9 mouse cellular contexts compared by ENCODE assay signal in genomic region chr14:75870631-75871030, GRCm38 (mm10). TPM values are rescaled to one million over a fixed set of nuclear protein-coding genes. Genes with fewer than 3 reads are reported as not detected.
DNase-seq lines count a peak whose midpoint lies in the region; ATAC-seq and TF ChIP-seq lines count a peak whose summit lies in the region.
"Had no signal": no experiment of that assay in that cellular context is flagged by ENCODE, and none has a peak within 500 bp of the region (broad histone marks: within the 10 kb centered on the region; RNA-seq: fewer than 3 reads in every experiment).

No protein-coding gene starts in this region.

- H3K36me3 ChIP-seq in forebrain, embryonic 15.5 days, result no peaks in the 10 kb centered on the region
- no peaks in the 10 kb centered on the region for H3K36me3 ChIP-seq in kidney, embryonic 14.5 days (ENCODE audit: control insufficient read depth, insufficient read depth, low read length)
- H3K36me3 ChIP-seq in stomach, embryonic 15.5 days, result no peaks in the 10 kb centered on the region

- peak; percentile 19; the same call in 1 of the 2 replicates for TF ChIP-seq CTCF in bone marrow, adult 2 months (IDR thresholded peaks at IDR 0.05; ENCODE audit: control insufficient read depth, insufficient read depth, low read length)

- H3K4me3 ChIP-seq in bone marrow, adult 2 months (replicated peaks; ENCODE audit: control insufficient read depth, low read depth, low read length), result no peak overlapping the region
- peak overlapping the region; percentile 20; the same call in 1 of the 2 replicates for H3K4me3 ChIP-seq in forebrain, embryonic 15.5 days
- no peak overlapping the region for H3K4me3 ChIP-seq in kidney, embryonic 14.5 days (ENCODE audit: low read length)
- no peak overlapping the region for H3K4me3 ChIP-seq in stomach, embryonic 15.5 days (replicated peaks)
- H3K4me3 ChIP-seq: erythroblast, embryonic 14.5 days had no signal

- H3K27me3 ChIP-seq in forebrain, embryonic 15.5 days, result no peaks in the 10 kb centered on the region
- no peaks in the 10 kb centered on the region for H3K27me3 ChIP-seq in kidney, embryonic 14.5 days (ENCODE audit: control insufficient read depth, insufficient read depth, low read length)
- H3K27me3 ChIP-seq in stomach, embryonic 15.5 days (replicated peaks), result no peaks in the 10 kb centered on the region

- no peaks in the 10 kb centered on the region for H3K4me1 ChIP-seq in bone marrow, adult 2 months (ENCODE audit: control insufficient read depth, insufficient read depth, low read length)
- 0 out of 2 replicates have a peak, but pooled peaks cover 5% of the 10 kb centered on the region for H3K4me1 ChIP-seq in forebrain, embryonic 15.5 days
- no peaks in the 10 kb centered on the region for H3K4me1 ChIP-seq in kidney, embryonic 14.5 days (ENCODE audit: control insufficient read depth, insufficient read depth, low read length)
- H3K4me1 ChIP-seq in stomach, embryonic 15.5 days, result no peaks in the 10 kb centered on the region

- peak overlapping the region; percentile 33 for H3K4me2 ChIP-seq in forebrain, embryonic 15.5 days (replicated peaks)
- no peak overlapping the region for H3K4me2 ChIP-seq in kidney, embryonic 14.5 days (replicated peaks; ENCODE audit: low read depth, low read length)
- H3K4me2 ChIP-seq in stomach, embryonic 15.5 days, result peak overlapping the region; percentile 20; the same call in 1 of the 2 replicates

- TF ChIP-seq POLR2A in bone marrow, adult 2 months (IDR thresholded peaks at IDR 0.05; ENCODE audit: borderline replicate concordance, control insufficient read depth, low read depth, low read length), result no peak

- 35% methylated on average over 9 of the region's 10 CpGs for WGBS in bone marrow, adult 2 months
- 13% methylated on average over 9 of the region's 10 CpGs for WGBS in forebrain, embryonic 15.5 days
- 20% methylated on average over 9 of the region's 10 CpGs for WGBS in kidney, embryonic 14.5 days
- 17% methylated on average over 9 of the region's 10 CpGs for WGBS in stomach, embryonic 15.5 days

- no peaks in the 10 kb centered on the region for H3K9me3 ChIP-seq in forebrain, embryonic 15.5 days
- H3K9me3 ChIP-seq in kidney, embryonic 14.5 days (ENCODE audit: control insufficient read depth, low read length), result no peaks in the 10 kb centered on the region
- H3K9me3 ChIP-seq in stomach, embryonic 15.5 days, result no peaks in the 10 kb centered on the region

- ATAC-seq in forebrain, embryonic 15.5 days (replicated peaks), result peak; percentile 73; the same call in 1 of the 2 replicates
- peak; percentile 68; the same call in 1 of the 2 replicates for ATAC-seq in kidney, embryonic 14.5 days (ENCODE audit: low FRiP score, low TSS enrichment)
- peak; percentile 38; the same call in 1 of the 2 replicates for ATAC-seq in stomach, embryonic 15.5 days (ENCODE audit: insufficient read depth, low FRiP score, low read depth)

- H3K9ac ChIP-seq in forebrain, embryonic 15.5 days (replicated peaks), result no peak overlapping the region
- H3K9ac ChIP-seq in kidney, embryonic 14.5 days (ENCODE audit: low read depth, low read length), result no peak overlapping the region
- H3K9ac ChIP-seq in stomach, embryonic 15.5 days, result no peak overlapping the region

- peak; percentile 61 for DNase-seq in layer of hippocampus, adult 9-11 months
- DNase-seq in layer of hippocampus, adult 9-10 months (ENCODE audit: low spot score), result no peak
- peak; percentile 54 for DNase-seq in lung, postnatal 14 days
- no peak for DNase-seq in ovary, postnatal 36 days (ENCODE audit: low spot score)

- H3K27ac ChIP-seq in bone marrow, adult 2 months (ENCODE audit: control insufficient read depth, insufficient read depth, low read depth, low read length, poor library complexity), result no peak overlapping the region
- no peak overlapping the region for H3K27ac ChIP-seq in forebrain, embryonic 15.5 days (replicated peaks)
- H3K27ac ChIP-seq in kidney, embryonic 14.5 days (ENCODE audit: low read depth, low read length), result no peak overlapping the region
- H3K27ac ChIP-seq in stomach, embryonic 15.5 days, result no peak overlapping the region

RNA-seq across cellular contexts. Expression of gene Tpt1, which starts 25.7 kb away (rescaled TPM):
- 2,309 and 3,063 TPM in 2 replicates for polyA plus RNA-seq in bone marrow, adult 2 months (2011; ENCODE audit: insufficient read depth, insufficient read length, low replicate concordance, missing spikeins)
- polyA plus RNA-seq in forebrain, embryonic 15.5 days (2015; fragmentation: Nextera tagmentation; extraction: Ambion mirVana), result 868 and 874 TPM in 2 replicates
- 1,151 and 1,339 TPM in 2 replicates for polyA plus RNA-seq in kidney, embryonic 14.5 days (2014; fragmentation: Nextera tagmentation; extraction: Ambion mirVana)
- 999 and 1,085 TPM in 2 replicates for polyA plus RNA-seq in stomach, embryonic 15.5 days (2015; fragmentation: Nextera tagmentation; extraction: Ambion mirVana)

Comparison
In these comparisons a context has a peak if more than half of its experiments do, and no peak if none do; other contexts are left out.
1. DNase-seq: peak in layer of hippocampus, adult 9-11 months (single experiment) and lung, postnatal 14 days (single experiment); none in layer of hippocampus, adult 9-10 months (single experiment) and ovary, postnatal 36 days (single experiment).
2. Peak in every context shown above with its lines, with median percentiles within 50 percentile points of each other: ATAC-seq.